Mouse (Mus musculus) embryo, embryonic 11.5 days (tissue): ENCODE data around the gene Vmn2r106.

Experiments used
- DNase-seq: peaks from one replicate; pipeline ENCODE4 v3.0.0-alpha.2; 2012; ENCODE audit warnings: low read depth, low spot score

The Vmn2r106 gene

GRCm38 (mm10) chr17:20285453-20285852 is at the start of gene Vmn2r106:
Gene Vmn2r106, minus strand, starts transcription at chr17:20285553.
- no peak for DNase-seq

- DNase-seq = no peak
These were observed 20.4 kb upstream of the Vmn2r106 start for GRCm38 (mm10) chr17:20305790-20306189.

GRCm38 (mm10) chr17:20286906-20287305 is 1.6 kb upstream of the Vmn2r106 start:
- no peak for DNase-seq

GRCm38 (mm10) chr17:20255522-20255921 is 29.8 kb downstream of the Vmn2r106 start:
- no peak for DNase-seq

- no peak for DNase-seq
These were observed 50.4 kb downstream of the Vmn2r106 start, which contains the start of gene Vmn2r105 for GRCm38 (mm10) chr17:20234952-20235351. Gene Vmn2r105, minus strand, starts transcription at chr17:20235052.
